Mouse (Mus musculus) heart, postnatal 0 days (tissue): ENCODE data around the gene Ptgis. TPM values are rescaled to one million over a fixed set of nuclear protein-coding genes. Genes with fewer than 3 reads are reported as not detected.

Source experiments
- ATAC-seq: fragments of 200-750 bp; cut with Nextera tagmentation; 2 replicates; pipeline ENCODE4 v1.8.0; 2017; ENCODE audit warnings: low read depth, moderate number of reproducible peaks, moderate library complexity; ENCODE audit not compliant: insufficient read depth
- DNase-seq: peaks from one replicate; pipeline ENCODE4 v3.0.0-alpha.2; 2016; ENCODE audit warnings: low spot score
- H3K27ac ChIP-seq: fragments of 300-500 bp; sonication (generic); 2 replicates; pipeline ENCODE4 v1.5.1; 2014; ENCODE audit warnings: low read depth, mild to moderate bottlenecking
- H3K27me3 ChIP-seq: fragments of 300-500 bp; sonication (generic); 2 replicates; pipeline ENCODE4 v1.6.1; 2014; ENCODE audit warnings: low read length, mixed read lengths; ENCODE audit not compliant: control insufficient read depth, insufficient read depth
- H3K36me3 ChIP-seq: fragments of 300-500 bp; sonication (generic); replicated peaks from 2 replicates; pipeline ENCODE4 v1.6.1; 2014; ENCODE audit warnings: low read length, mixed read lengths; ENCODE audit not compliant: control insufficient read depth, insufficient read depth
- H3K4me1 ChIP-seq: fragments of 300-500 bp; sonication (generic); 2 replicates; pipeline ENCODE4 v1.6.1; 2014; ENCODE audit warnings: antibody characterized with exemption; ENCODE audit not compliant: control insufficient read depth, insufficient read depth
- H3K4me2 ChIP-seq: fragments of 300-500 bp; sonication (generic); 2 replicates; pipeline ENCODE4 v1.6.1; 2014; ENCODE audit warnings: low read depth, mild to moderate bottlenecking, low read length, moderate library complexity
- H3K4me3 ChIP-seq: fragments of 300-500 bp; sonication (generic); 2 replicates; pipeline ENCODE4 v1.5.1; 2014; ENCODE audit warnings: low read depth, low read length
- H3K9ac ChIP-seq: fragments of 300-500 bp; sonication (generic); replicated peaks from 2 replicates; pipeline ENCODE4 v1.6.1; 2014; ENCODE audit warnings: low read depth, low read length, mixed read lengths
- H3K9me3 ChIP-seq: fragments of 300-500 bp; sonication (generic); replicated peaks from 2 replicates; pipeline ENCODE4 v1.6.1; 2016; ENCODE audit warnings: low read length; ENCODE audit not compliant: control insufficient read depth
- CTCF ChIP-seq: IDR thresholded peaks from 2 replicates; pipeline ENCODE4 v1.5.1; 2016; ENCODE audit warnings: antibody characterized with exemption, control low read depth, low read depth
- EP300 ChIP-seq: IDR thresholded peaks from 2 replicates; pipeline ENCODE4 v1.6.1; 2016; ENCODE audit warnings: antibody characterized with exemption, low read depth
- WGBS: fragments of 180-500 bp; shearing (Covaris S2); extraction: QIAGEN DNeasy Blood & Tissue Kit; methylation state at CpG from one replicate; pipeline ENCODE4 v1.1.7; 2014; 5-methylcytosine and 5-hydroxymethylcytosine counted together
- polyA plus RNA-seq: library from polyadenylated mRNA; unstranded; fragments of >200 nt; fragmentation: Nextera tagmentation; extraction: Ambion mirVana; gene quantifications from 2 replicates; pipeline ENCODE4 v1.2.1, GENCODE M21; 2015
- total RNA-seq: library from RNA; depleted of rRNA; stranded (reverse); fragments of >200 nt; gene quantifications from 2 replicates; pipeline ENCODE4 v1.2.3, GENCODE M21; 2014; ENCODE audit warnings: low replicate concordance

Ptgis gene
- total and polyA plus RNA-seq, 2 experiments from 2014 or later: 22.6 to 60.0 TPM

DNA sequence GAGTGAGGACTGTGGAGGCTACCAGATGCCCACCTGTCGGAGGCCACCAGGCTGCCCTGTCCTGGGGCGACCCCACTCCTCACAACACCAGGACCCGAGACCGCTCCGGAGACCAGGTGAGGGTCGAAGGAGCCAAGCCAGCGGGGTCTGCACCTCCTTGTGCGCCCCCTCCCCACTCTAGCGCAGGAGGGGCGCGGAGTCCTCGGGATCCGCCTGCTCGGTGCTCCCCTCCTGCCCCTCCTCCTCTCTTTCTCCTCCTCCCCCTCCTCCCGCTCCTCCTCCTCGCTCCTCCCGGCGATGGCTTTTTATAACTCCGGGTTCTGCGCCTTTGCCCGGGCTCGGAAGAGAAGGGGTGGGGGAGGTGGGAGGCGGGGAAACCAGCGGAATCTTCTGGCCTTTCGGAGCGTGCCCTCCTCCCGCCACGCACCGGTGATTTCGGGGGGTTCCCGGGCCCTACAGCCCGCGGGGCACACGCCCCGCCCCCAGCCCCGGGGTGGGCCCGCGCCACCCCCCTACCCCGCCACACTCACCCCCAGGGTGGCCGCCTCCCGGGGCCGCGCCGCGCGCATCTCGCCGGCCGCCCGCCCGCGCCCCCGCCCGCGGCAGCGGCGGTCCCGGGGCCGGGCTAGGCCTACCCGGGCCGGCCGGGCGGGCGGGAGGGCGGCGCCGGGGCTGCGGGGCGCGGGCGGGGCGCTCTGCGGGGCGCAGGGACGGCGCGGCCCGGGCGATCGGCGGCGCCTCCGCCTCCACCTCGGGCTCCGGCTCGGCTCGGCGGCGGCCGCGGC, 50.9 kb downstream of the Ptgis start:
- Histone ChIP-seq H3K27me3 (peaks cover 41% of the 10 kb centered on the region), H3K36me3 (no peaks in the 10 kb centered on the region), H3K4me2 (peak overlapping the region; percentile 84), H3K9me3 (no peaks in the 10 kb centered on the region), H3K4me3 (peak overlapping the region; percentile 56), H3K9ac (0 out of 2 replicates have a peak overlapping the region, but pooled peaks have one; percentile 10), H3K27ac (no peak overlapping the region), H3K4me1 (peaks cover 12% of the 10 kb centered on the region; the same call in 1 of the 2 replicates)
- no peak for TF ChIP-seq EP300
- TF ChIP-seq CTCF: no peak
- DNase-seq: no peak
- peak; percentile 36 for ATAC-seq
- WGBS: 1% methylated on average over 38 of the region's 91 CpGs

DNA sequence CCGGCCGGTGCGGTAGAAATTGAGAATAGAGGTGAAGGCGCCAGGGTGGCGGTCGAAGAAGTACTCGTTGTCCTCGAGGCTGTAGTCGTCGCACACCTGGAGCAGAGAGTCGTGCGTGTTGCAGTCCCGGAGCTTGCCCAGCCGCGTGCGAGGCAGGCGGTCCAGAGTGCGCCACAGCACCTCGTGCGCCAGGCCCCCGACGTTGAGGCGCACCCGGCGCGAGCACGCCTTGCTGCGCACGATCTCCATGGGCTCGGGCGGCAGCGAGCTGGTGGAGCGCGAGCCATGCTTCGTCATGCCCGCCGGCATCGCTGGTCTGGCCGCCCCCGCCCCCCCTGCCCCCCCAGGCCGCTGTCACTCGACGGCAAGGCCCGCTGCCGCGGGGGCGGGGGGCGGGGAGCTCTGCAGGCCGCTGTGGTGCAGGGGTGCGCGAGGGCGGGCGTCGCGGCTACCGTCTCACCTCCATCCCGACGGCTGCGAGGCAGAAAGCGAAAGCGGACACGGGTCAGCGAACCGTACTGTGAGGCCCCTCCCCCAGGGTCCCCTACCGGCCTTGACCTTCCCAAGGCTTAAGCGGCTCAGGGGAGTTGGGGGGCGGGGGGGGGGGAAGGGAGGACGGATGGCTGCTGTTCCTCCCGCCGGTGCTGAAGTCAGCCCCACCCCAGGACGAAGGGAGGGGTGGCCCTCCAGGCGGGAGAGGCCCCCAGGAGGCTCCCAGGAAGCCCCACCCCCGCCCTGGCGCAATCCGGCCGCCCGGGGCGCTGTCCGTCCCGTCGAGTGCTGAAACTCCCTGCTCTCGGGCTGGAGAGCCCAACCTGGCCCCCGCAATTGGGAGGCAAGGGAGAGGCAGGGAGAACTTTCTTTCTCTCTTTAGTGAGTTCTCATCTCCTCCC, 51.8 kb downstream of the Ptgis start:
- 18% methylated on average over 59 of the region's 83 CpGs for WGBS

GRCm38 (mm10) chr2:167187119-167187518, 53.3 kb downstream of the Ptgis start:
- DNase-seq (no peak), ATAC-seq (no peak)
- peaks cover 12% of the 10 kb centered on the region; the same call in 1 of the 2 replicates for H3K4me1 ChIP-seq
- no peak overlapping the region for H3K4me2 ChIP-seq
- H3K4me3 ChIP-seq: no peak overlapping the region
- no peak overlapping the region for H3K27ac ChIP-seq
- no peaks in the 10 kb centered on the region for H3K36me3 ChIP-seq
- TF ChIP-seq EP300 (no peak), CTCF (no peak)
- WGBS: 86% methylated on average over 5 of the region's 5 CpGs
- no peak overlapping the region for H3K9ac ChIP-seq
- peaks cover 41% of the 10 kb centered on the region for H3K27me3 ChIP-seq
- H3K9me3 ChIP-seq: no peaks in the 10 kb centered on the region

More for the DNA sequence above, 51.8 kb downstream of the Ptgis start:
- Histone ChIP-seq H3K36me3 (no peaks in the 10 kb centered on the region), H3K27me3 (peaks cover 41% of the 10 kb centered on the region), H3K4me1 (peaks cover 12% of the 10 kb centered on the region; the same call in 1 of the 2 replicates), H3K9ac (no peak overlapping the region), H3K4me3 (peak overlapping the region; percentile 56), H3K27ac (no peak overlapping the region), H3K4me2 (peak overlapping the region; percentile 84), H3K9me3 (no peaks in the 10 kb centered on the region)
- TF ChIP-seq EP300 (peak; percentile 34; the same call in 1 of the 2 replicates), CTCF (peak; percentile 45)
- peak; percentile 80 for ATAC-seq
- peak; percentile 70 for DNase-seq

GRCm38 (mm10) chr2:167186544-167186943, 53.9 kb downstream of the Ptgis start:
- DNase-seq (no peak), ATAC-seq (no peak)
- TF ChIP-seq CTCF: no peak
- TF ChIP-seq EP300: no peak
- Histone ChIP-seq H3K4me2 (no peak overlapping the region), H3K27ac (no peak overlapping the region), H3K4me3 (no peak overlapping the region), H3K9ac (no peak overlapping the region), H3K9me3 (no peaks in the 10 kb centered on the region), H3K4me1 (peaks cover 12% of the 10 kb centered on the region; the same call in 1 of the 2 replicates), H3K36me3 (no peaks in the 10 kb centered on the region), H3K27me3 (peaks cover 38% of the 10 kb centered on the region)
- 65% methylated on average over 10 of the region's 10 CpGs for WGBS

DNA sequence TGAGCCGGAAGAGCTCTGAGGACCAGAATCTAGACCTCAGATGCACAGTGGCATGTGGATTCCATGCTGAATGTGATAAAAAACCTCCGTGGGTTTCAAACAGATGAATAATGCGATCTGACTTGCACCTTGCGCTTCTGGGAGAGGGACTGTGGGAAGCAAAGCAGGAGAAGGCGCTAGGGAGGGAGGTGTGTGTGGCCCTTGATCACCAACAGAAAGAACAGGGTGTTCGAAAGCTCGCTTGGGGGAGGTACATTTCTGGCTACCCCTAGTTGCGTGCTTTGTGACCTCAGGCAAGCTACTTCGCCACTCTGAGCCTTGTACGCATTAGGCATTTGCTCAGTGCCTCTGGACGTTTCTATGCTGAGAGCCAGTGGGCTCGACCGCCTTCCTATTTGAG, 54.4 kb downstream of the Ptgis start:
- Histone ChIP-seq H3K9ac (no peak overlapping the region), H3K4me2 (no peak overlapping the region), H3K4me3 (no peak overlapping the region), H3K27me3 (peaks cover 32% of the 10 kb centered on the region), H3K36me3 (no peaks in the 10 kb centered on the region), H3K9me3 (no peaks in the 10 kb centered on the region), H3K4me1 (peaks cover 12% of the 10 kb centered on the region; the same call in 1 of the 2 replicates), H3K27ac (no peak overlapping the region)
- DNase-seq: no peak
- WGBS: 60% methylated on average over 13 of the region's 13 CpGs
- no peak for ATAC-seq
- TF ChIP-seq CTCF (no peak), EP300 (no peak)
